Mouse (Mus musculus): Measurements from ENCODE around the gene Fam160a1.

Fam160a1 gene

DNA sequence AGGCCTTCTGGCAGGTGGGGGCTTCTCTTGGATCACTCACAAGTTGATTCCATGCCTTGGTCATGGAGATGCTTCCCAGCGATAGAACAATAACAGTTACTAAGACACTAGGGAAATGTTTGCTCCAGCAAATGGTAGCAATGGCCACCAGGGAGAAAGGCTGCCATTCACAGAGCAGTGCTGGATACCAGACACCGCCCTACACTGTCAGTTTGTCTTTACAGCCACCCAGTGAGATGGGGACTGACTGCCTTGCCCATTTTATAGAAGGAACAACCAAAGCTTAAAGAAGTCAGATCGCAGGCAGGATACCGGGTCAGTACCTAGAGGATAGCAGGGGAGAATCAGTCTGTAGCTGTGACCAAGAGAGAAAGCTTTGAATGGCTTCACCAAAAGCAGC lies 59.7 kb downstream of the Fam160a1 start:
- no peak for ATAC-seq (ENCODE audit: insufficient number of reproducible peaks, low FRiP score, low TSS enrichment)

DNA sequence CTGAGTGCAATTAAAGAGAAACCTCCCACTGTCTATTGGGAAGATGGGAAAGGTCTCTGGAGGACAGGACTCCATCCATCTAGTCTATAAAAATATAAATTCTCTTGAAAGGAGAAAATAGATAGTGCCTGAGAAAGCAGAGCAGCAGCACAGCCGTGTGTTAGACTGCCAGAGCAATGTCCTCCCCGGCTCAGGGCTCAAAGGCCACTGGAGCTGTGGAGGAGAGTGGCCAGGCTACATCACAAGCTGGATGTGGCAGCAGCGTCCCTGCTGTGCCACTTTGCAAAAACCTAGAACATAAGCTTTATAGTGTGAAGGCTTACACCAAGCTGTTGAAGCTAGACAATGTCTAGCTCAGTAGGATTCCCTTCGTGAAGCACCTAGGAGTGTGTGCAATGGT lies 67.7 kb downstream of the Fam160a1 start:
- ATAC-seq (ENCODE audit: insufficient number of reproducible peaks, low FRiP score, low TSS enrichment) = no peak

DNA sequence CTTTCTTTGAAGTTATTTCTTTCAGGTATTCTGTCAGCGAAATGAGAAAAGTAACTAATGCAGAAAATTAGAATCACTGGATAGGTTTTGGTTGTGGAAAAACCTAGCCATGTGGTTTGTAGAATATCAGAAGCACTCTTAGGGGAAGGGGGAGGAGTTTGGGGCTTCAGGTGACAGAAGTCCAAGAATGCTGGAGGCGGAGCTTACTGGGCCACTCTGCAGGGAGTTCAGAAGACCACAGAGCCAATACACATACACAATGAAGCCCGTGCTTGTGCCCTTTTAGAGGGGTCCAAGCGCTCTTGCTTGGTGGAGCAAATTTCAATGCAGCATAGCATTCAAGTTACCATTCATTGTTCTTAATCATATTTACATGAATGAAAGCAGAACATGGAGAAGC lies 68.2 kb downstream of the Fam160a1 start:
- no peak for ATAC-seq (ENCODE audit: insufficient number of reproducible peaks, low FRiP score, low TSS enrichment)

DNA sequence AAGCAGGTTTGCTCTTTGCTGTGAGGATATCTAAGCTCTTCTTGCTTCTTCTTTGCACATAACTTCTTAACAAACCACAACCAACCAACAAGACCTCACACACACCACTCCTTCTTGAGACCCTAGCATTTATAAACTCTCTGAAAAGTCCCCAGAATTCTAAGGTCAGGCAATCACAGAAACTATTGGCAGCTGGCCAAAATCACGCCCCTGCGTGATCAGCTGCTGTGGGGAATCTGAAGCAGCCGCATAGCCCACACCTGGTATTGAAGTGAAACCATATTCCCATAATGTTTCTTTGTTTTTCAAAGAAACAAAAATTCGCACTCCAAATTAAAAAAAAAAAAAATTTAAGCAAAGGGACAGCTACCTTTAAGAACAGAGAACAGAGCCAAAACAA lies 71.0 kb downstream of the Fam160a1 start:
- no peak for ATAC-seq (ENCODE audit: insufficient number of reproducible peaks, low FRiP score, low TSS enrichment)

DNA sequence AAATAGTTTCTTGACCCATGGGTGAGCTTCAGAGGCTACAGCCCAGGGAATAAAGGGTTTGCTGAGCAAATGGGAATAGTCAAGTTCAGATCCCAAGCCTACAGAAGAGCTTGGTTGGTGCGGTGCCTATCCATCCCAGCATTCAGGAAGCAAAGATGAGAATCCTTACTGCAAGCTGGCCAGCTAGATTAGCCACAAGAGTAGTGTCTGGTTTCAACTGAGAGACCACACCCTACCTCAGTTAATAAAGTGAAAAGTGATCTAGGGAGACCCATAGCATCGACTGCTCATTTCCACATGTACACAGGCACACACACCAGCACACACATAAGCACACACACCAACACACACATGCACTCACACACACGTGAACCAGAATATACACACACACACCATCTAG lies 75.3 kb downstream of the Fam160a1 start:
- no peak for ATAC-seq (ENCODE audit: insufficient number of reproducible peaks, low FRiP score, low TSS enrichment)

DNA sequence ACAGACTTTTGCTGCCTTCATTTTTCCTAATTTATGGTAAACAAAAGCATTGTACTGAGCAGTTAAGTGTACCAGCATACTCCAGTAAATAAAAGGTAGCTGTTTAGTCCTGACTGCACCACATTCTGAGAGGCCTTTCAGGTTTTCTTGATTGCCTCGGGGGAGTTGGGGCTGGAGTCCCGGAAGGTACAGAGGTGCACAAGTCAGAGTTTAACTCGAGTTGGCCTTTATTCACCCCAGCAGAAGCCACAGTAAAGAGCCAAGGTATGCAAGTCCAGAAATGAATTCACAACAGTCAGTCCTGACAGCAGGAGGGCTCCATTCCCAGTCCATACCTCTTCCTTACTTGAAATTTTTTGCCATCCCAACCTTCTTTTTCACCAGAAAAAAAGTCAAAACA lies 78.5 kb downstream of the Fam160a1 start:
- ATAC-seq (ENCODE audit: insufficient number of reproducible peaks, low FRiP score, low TSS enrichment) = no peak

DNA sequence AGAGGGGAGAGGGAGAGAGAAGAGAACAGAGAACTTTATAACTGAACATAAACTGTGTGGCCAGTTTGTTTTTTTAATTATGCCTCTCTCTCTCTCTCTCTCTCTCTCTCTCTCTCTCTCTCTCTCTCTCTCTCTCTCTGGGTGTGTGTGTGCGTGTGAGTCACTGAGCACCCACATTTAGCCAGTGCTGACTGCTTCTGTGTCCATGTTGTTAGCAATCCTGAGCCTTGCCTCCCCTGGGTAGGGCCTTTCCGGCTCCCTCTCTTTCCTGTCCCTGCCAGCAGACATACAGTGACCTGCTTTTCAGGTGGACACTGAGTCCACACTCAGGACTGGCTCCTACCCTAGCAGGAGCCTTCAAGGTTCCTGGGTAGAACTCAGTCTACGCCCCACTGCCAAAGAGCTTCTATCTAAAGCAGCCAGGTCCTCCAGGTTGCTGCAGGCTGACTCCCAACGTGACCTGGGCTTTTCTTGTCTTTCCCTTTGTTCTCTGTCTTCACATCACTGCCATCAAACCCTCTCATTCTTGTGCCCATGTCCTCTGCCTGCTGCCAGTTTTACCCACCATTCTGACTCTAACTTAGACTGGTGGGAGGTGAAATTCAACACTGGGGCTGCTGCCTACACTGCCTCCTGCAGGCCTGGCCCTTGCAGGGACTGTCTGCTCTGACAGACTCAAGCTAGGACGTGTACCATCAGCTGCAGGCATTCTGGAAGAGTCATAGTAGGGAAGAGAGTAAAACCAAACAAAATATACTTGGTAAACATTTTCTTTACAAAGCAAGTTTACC lies 83.0 kb downstream of the Fam160a1 start:
- ATAC-seq (ENCODE audit: insufficient number of reproducible peaks, low FRiP score, low TSS enrichment) = no peak

DNA sequence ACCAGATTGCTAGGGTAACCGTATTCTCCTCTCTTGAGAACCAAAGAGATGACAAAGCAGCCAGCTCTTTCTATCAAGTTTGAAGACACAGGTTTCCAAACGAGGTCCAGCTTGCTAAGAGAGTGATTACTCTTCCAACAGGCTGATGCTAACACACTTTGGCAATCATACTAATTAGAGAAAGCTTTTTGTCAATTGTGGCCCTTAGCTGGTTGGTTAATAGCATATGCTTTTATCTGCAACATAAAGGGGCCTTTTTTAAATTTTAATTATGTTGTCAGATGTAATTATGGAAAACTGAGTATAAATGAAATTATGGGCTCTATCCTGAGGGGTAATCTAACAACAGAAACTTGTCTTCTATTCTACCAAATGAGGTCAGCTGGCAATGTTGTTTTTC lies 89.9 kb downstream of the Fam160a1 start:
- no peak for ATAC-seq (ENCODE audit: insufficient number of reproducible peaks, low FRiP score, low TSS enrichment)

DNA sequence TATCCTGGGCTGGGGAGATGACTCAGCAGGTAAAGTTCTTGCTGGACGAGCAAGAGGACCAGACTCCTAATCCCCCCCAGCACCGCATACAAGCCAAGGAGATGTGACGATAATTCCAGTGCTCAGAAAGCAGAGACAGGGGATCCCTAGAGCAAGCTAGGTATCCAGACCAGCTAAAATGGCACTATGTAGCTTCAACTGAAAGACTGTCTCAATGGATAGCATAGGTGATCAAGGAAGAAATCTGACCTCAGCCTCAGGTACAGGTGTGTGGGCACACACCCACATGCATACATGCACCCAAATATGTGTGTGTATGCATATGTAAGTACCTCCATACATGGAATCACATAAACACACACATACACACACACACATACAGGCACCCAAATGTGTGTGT lies 91.1 kb downstream of the Fam160a1 start:
- ATAC-seq (ENCODE audit: insufficient number of reproducible peaks, low FRiP score, low TSS enrichment) = no peak

DNA sequence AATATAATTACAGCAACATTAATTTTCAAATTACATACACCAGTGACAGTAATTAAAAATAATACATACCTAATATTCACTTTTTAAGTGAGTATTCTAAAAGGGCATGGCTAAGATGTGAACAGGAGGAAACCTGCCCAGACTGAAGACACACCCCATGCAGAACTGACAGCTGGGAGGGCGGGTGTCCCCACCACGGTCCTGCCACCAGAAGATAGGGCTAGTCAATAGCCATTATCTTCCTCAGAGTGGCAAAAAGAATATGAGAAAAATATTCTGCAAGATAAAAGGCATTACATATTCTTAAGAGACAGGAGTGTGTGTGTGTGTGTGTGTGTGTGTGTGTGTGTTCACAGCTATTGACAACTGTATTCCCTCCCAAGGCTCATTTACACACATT lies 92.0 kb downstream of the Fam160a1 start:
- ATAC-seq (ENCODE audit: insufficient number of reproducible peaks, low FRiP score, low TSS enrichment) = no peak

DNA sequence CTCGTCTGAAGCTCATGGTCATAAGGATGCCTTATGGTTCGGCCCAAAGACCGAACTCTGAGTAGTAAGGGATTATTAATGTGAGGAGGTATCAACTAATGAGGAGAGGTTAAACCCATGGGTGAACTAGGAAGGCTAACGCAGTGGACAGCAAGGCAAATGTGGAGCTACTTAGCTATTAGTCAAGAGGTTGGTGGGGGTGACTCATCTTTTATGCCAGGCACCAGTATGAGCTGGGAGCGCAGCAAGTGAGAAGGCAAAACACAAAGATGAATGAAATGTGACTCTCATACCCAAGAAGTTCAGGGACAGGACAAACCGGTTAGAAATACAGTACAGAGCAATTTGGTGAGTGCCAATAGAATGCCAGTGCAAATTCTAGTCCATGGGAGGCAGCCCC lies 94.5 kb downstream of the Fam160a1 start:
- ATAC-seq (ENCODE audit: insufficient number of reproducible peaks, low FRiP score, low TSS enrichment) = no peak

DNA sequence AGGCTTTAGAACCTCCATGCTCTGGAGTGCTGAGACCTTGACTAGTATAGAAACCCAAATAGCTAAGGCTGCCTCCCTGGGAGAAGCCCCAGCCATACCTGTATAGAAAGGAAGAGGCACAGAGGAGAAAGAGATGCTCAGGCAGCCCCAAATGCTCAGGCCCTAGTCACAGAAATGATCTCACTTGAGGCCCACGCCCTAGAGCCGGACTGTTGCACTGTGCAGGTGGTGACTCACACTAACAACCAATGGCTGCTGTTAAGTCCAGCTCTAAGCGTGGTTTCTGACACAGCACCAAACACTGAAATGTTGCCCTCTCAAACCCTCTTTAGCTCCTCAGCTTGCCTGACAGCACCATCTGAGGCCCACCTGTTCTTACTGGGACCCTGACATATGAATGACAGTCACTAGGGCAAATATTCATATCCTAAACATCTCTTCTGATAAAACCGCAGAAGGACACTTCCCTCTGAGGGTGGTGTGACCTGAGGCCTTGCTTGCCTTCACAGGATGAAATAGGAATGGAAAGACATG lies 101.3 kb downstream of the Fam160a1 start:
- ATAC-seq (ENCODE audit: insufficient number of reproducible peaks, low FRiP score, low TSS enrichment) = no peak

DNA sequence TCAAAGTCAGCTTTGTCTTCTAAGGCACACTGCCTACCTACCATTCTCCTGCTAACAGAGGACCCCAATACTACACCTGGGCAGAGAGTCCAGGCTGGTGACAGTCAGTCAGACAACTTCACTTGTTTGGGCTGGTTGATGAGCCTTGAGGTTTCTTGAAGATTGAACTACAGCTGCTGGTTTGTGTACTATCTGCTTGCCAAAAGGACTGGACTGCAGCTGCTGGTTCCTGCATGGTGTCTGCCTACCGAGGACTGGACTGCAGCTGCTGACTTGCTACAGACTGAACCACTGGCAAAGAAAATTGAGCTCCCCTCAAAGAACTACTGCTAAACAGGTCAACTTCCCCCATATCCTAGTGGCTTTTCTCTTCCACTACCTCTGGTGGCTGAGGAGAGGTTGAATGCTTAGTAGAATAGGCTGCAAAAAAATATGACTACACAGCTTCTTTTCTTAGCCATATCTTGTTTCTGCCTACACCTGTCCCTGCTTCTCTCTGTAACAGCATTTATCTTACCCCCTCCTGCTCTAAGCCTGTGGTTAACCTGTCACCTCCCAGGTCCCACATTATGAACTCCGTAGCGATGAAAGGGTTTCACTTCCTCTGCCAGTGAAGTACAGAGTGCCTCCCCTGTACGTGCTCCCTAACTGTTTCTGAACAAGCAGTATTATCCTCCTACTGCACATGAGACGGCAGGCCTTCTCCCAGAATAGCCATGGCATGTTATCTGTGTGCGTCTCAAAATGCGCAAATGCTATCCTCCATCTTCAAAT lies 103.0 kb downstream of the Fam160a1 start:
- ATAC-seq (ENCODE audit: insufficient number of reproducible peaks, low FRiP score, low TSS enrichment) = no peak

DNA sequence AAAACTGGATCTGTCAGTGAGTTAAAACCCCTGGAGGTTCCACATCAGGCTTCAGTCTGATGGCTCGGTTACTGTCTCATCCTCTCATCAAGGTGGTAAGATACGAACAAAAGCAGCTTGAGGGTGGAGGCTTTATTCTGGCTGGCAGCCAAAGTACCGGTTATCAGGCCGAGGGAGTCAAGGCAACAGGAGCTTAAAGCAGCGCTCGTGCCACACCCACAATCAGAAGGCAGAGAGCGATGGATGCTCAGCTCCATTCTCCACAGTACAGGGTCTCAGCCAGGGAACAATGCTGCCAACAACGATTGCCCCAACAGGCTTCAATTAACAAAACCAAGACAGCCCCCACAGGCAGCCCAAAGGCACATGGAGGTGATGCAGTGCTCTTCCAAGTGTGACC lies 106.4 kb downstream of the Fam160a1 start:
- no peak for ATAC-seq (ENCODE audit: insufficient number of reproducible peaks, low FRiP score, low TSS enrichment)

DNA sequence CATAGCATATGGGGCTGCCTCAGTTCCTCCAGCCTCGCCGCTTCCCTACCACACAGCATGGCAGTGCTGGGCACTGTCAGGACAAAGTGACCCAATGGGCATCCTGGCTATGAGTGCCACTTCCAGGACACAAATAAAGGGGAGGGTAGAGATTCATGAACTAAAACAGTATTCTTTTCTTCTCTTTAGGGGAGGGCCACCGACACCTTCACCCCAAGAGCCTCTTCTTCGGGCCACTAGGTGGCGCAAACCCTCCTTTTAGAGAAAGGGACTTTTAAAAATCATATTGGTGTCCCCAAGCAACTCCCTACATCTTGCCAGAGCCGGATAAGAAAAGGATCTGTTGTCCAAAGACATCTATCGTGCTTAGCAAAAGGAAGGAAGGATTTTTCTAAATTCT lies 109.7 kb downstream of the Fam160a1 start:
- ATAC-seq (ENCODE audit: insufficient number of reproducible peaks, low FRiP score, low TSS enrichment) = no peak

DNA sequence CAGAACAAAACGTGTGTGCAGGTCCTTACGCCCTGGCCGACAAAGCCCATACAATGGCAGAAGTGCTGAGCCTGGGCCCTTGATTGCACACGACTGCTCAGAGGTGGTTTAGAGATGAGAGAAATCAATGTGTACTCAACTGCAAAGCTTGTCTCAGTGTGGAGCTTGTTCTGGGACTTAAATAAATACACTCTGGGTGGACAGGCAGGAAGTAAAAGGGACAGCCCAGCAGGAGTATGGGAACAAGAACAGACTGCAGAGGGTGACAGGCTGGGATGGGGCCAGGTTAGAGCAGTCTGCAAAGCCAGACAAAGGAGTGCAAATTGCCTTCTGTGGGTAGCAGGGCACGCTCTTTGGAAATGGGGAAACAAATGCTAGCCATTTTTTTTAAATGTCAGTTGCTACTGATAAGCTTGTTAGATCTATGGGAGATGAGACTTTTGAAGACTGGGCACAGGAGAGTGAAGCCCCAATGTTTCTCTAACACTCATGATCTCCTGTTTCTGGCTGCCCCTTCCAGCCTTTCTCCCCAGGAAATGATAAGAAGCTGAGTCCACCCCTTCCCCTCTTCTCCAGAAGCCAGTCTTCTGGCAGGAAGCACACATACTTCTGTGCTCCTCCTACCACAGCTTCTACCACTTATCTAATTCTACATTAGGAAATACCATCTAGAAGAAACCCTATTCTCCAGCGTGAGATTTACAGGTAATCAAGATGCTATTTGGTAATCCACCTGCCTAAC lies 113.8 kb downstream of the Fam160a1 start:
- 0 out of 2 replicates have a peak, but pooled peaks have one; percentile 57 for ATAC-seq (ENCODE audit: insufficient number of reproducible peaks, low FRiP score, low TSS enrichment)

DNA sequence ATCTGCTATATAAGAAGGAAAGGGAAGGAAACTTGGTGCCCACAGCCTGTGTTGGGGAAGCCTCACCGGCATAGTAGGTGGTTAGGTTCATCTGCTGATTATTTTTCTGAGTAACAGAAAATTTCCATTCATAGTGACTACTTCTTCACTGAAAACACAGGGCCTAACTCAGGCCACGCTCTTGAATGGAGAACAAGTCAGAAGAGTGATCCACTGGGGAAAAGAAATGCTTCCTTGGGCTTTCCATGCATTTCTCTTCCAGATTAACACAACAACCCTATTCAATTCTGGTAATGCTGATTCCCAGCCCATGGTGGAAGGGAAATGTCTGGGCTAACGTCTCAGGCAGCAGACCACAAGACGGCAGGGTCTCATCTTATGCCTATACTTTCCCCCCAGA lies 118.6 kb downstream of the Fam160a1 start:
- ATAC-seq (ENCODE audit: insufficient number of reproducible peaks, low FRiP score, low TSS enrichment) = no peak

DNA sequence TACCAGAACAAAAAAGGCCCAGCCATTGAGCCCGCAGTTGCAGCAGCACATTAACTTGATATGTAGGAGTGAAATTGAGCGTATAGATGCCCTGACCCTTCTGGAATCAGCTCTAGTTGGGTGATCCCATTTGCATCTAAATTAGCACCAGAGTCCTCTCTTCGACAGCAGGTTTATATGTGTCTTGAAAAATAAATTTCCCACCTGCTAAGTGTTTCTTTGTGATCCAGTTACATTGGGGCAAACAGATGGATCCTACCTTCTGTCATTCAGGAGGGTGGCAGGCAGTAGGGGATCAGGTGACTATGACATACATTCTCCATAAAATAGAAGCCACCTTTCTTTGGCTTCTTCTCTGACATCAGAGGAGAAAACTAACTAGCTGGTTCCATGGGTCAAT lies 122.0 kb downstream of the Fam160a1 start:
- ATAC-seq (ENCODE audit: insufficient number of reproducible peaks, low FRiP score, low TSS enrichment) = no peak

DNA sequence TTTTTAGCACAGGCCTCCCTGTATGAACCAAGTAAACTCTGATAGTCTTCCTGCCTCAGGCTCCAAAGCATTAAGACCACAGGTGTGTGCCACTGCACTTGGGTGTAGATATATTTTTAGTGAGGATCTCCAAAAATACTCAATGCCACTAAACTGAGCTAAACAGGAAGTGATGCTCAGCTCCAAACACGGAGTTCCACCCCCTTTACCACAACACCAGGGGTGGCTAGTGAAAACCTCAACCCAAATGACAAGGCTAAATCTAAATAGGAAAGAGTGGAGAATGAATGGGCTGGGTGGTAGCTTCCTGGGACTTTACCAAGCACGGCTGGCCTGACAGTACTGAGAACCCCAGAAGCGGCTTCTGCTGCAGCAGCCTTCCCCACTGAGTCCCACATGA lies 124.1 kb downstream of the Fam160a1 start:
- no peak for ATAC-seq (ENCODE audit: insufficient number of reproducible peaks, low FRiP score, low TSS enrichment)

DNA sequence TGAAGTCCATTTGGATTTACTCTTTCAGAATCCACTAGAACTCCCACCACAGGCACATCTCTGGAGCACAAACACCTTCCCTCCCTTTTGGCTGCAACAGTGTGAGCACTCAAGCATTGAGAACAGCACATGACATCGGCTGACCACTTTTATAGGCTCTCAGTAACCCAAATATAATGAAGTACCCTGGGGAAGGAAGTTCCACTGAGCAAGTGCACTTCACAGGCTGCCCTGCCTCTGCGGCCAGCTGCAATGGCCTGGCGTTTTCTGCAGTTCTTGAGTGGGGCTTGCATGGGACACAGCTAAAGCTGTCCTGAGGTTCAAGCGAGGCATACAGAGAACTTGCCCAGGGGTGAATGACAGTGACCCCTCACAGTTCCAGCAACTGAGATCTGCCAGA lies 126.0 kb downstream of the Fam160a1 start:
- no peak for ATAC-seq (ENCODE audit: insufficient number of reproducible peaks, low FRiP score, low TSS enrichment)

DNA sequence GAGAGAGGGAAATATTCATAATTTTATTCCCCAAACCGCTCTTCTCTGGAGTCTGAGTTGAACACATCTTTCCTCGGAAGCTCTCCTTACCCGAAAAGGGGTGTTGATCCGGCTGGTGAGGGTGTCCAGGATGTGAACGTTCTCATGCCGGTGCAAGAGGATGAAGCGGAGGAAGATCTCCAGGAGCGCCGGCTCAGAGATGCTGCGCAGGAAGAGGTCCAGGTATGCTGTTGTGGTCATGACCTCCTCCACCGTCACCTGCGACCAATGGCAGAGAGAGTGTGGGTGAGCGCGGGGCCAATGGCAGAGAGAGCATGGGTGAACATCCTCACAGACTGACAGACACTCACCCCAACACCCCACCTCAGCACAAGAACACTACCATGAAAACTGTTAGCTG lies 128.8 kb downstream of the Fam160a1 start:
- no peak for ATAC-seq (ENCODE audit: insufficient number of reproducible peaks, low FRiP score, low TSS enrichment)
